Mouse (Mus musculus): ENCODE data around the gene Gnai3. TPM values are rescaled to one million over a fixed set of nuclear protein-coding genes. Genes with fewer than 3 reads are reported as not detected.

Gene Gnai3
- polyA plus RNA-seq (2014; fragmentation: Nextera tagmentation; extraction: Ambion mirVana) = 171 and 182 TPM in 2 replicates

DNA sequence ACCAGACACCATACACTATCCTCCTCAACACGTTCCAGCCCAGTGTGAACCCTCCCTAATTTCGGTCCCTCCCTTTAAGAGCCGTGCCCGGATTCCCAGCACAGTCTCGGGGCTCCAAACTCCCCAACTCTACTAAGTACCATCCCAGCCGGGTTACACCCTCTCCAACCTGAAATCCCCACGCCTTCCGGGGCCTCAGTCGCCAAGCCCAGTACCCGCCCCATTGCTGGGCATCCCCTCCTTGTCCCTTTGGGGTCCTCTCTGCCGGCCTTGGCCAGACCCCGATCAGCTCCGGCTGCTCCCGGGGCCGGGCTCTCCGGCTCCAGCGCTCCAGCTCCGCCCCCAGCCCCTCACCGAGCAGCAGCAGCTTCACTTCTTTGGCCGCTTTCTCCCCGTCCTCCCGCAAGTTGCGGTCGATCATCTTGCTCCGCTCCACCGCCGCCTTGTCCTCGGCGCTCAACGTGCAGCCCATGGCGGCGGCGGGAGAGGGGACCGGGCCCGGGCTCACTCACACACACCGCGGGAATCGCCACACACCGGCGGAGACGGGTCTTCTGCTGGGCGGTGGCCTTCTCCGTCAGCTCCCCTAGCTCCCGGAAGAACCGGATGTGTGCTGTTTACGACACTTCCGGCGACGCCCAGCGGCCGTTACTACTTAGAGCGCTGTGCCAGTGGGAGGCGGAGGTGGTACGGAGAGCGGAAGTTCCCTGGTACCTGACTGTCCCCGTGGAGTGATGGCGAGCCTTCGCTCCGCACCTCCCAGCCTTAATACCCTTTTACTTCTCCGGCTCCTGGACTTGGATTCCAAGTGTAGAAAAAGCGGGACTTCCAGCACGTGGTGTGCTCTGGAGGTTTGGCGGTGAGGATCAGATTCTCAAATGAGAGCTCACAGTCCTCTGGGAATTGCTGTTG is at the start of gene Gnai3:
Gene Gnai3, minus strand, starts transcription at position 613 of the 912 bp plus-strand sequence.
- DNase-seq (ENCODE audit: low spot score) (peak; percentile 95), ATAC-seq (replicated peaks; ENCODE audit: low FRiP score, low TSS enrichment, low read depth) (peak; percentile 94)
- under 1% methylated on average over 63 of the region's 63 CpGs for WGBS
- Histone ChIP-seq H3K27me3 (replicated peaks; ENCODE audit: control insufficient read depth, insufficient read depth, low read length) (no peaks in the 10 kb centered on the region), H3K36me3 (ENCODE audit: control insufficient read depth, insufficient read depth, low read length) (peaks cover 4% of the 10 kb centered on the region; the same call in 1 of the 2 replicates), H3K27ac (ENCODE audit: low read depth) (peak within 1 kb of the TSS; percentile 91), H3K4me2 (ENCODE audit: low read length) (peak within 1 kb of the TSS; percentile 89), H3K9ac (ENCODE audit: low read length) (peak within 1 kb of the TSS; percentile 80), H3K4me1 (replicated peaks; ENCODE audit: control insufficient read depth, insufficient read depth, low read length) (peaks cover 20% of the 10 kb centered on the region), H3K9me3 (ENCODE audit: control insufficient read depth, low read length) (no peaks in the 10 kb centered on the region), H3K4me3 (ENCODE audit: low read depth, low read length) (peak within 1 kb of the TSS; percentile 93)

DNA sequence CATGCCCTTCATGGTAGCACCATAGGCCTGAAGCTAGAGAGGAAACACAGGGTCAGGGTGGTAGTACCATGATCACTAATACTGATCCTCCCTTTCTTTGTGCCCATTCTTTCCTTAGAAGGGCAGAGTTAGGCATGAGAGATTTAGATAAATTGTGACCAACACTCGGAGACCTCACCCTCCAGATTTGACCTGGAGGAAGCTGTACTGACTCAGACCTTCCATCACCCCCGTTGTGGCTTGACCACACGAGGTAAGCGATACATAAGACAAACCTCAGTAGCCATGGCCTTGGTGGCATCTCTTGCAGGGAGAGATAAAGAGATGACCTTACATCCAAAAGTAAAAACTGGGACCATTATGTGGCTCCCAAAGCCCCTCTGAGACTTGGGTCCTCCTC is 49.3 kb upstream of the Gnai3 start:
- H3K36me3 ChIP-seq (ENCODE audit: control insufficient read depth, insufficient read depth, low read length) = peaks cover 11% of the 10 kb centered on the region
- 87% methylated on average over 4 of the region's 4 CpGs for WGBS
- no peak overlapping the region for H3K4me2 ChIP-seq (ENCODE audit: low read length)
- no peaks in the 10 kb centered on the region for H3K9me3 ChIP-seq (ENCODE audit: control insufficient read depth, low read length)
- peaks cover 14% of the 10 kb centered on the region for H3K4me1 ChIP-seq (replicated peaks; ENCODE audit: control insufficient read depth, insufficient read depth, low read length)
- H3K27me3 ChIP-seq (replicated peaks; ENCODE audit: control insufficient read depth, insufficient read depth, low read length) = no peaks in the 10 kb centered on the region
- H3K27ac ChIP-seq (ENCODE audit: low read depth) = no peak overlapping the region
- no peak overlapping the region for H3K4me3 ChIP-seq (ENCODE audit: low read depth, low read length)
- H3K9ac ChIP-seq (ENCODE audit: low read length) = no peak overlapping the region
- ATAC-seq (replicated peaks; ENCODE audit: low FRiP score, low TSS enrichment, low read depth) = no peak
- no peak for DNase-seq (ENCODE audit: low spot score)

DNA sequence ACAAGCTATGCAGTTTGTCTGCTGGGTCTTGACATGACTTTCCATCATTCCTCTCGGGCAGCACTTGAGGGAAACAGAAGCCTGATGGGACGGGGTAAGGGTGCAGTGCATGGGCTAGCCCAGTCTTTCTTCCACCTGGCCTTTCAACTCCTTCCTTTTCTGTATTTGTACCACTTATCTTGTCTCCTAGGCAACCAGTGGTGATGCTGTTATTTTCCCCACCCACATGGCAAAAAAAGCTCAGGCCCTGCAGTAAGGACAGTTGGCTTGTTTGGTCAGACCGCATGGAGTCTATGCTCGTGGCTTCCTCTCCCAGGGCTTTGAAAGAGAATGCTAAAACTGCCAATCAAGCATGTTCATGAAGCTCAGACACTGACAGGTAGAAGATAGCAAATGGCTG is 47.7 kb upstream of the Gnai3 start:
- ATAC-seq (replicated peaks; ENCODE audit: low FRiP score, low TSS enrichment, low read depth) = no peak
- H3K4me2 ChIP-seq (ENCODE audit: low read length) = no peak overlapping the region
- WGBS = 43% methylated on average over 4 of the region's 4 CpGs

DNA sequence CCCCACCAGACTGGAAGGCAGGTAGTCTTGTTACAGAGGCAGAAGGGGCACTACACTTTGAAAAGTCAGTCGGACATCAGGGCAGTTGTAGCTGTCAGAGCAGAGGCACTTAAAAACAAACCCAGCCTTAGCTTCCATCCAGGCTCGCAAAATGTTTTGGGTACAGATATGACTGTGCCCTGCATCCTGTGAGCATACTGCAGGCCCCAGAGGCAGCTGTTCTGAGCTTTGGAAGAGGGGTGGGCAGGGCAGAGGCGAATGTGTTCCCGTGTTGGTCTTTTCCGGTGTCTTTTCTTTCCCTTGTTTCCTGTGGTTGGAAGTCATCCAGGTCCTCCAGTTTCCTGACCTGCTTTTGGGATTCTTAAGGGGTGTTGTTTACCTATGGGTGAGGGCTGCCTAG is 44.0 kb upstream of the Gnai3 start:
- Histone ChIP-seq H3K4me3 (ENCODE audit: low read depth, low read length) (no peak overlapping the region), H3K27me3 (replicated peaks; ENCODE audit: control insufficient read depth, insufficient read depth, low read length) (0 out of 2 replicates have a peak, but pooled peaks cover under 1% of the 10 kb centered on the region), H3K27ac (ENCODE audit: low read depth) (peak overlapping the region; percentile 47; the same call in 1 of the 2 replicates), H3K36me3 (ENCODE audit: control insufficient read depth, insufficient read depth, low read length) (no peaks in the 10 kb centered on the region), H3K4me1 (replicated peaks; ENCODE audit: control insufficient read depth, insufficient read depth, low read length) (peaks cover 26% of the 10 kb centered on the region), H3K9ac (ENCODE audit: low read length) (no peak overlapping the region), H3K4me2 (ENCODE audit: low read length) (peak overlapping the region; percentile 32), H3K9me3 (ENCODE audit: control insufficient read depth, low read length) (no peaks in the 10 kb centered on the region)
- ATAC-seq (replicated peaks; ENCODE audit: low FRiP score, low TSS enrichment, low read depth) = no peak
- DNase-seq (ENCODE audit: low spot score) = no peak
- 24% methylated on average over 5 of the region's 5 CpGs for WGBS

More for the DNA sequence above, 47.7 kb upstream of the Gnai3 start:
- Histone ChIP-seq H3K27me3 (replicated peaks; ENCODE audit: control insufficient read depth, insufficient read depth, low read length) (no peaks in the 10 kb centered on the region), H3K9ac (ENCODE audit: low read length) (no peak overlapping the region), H3K36me3 (ENCODE audit: control insufficient read depth, insufficient read depth, low read length) (peaks cover 8% of the 10 kb centered on the region), H3K4me3 (ENCODE audit: low read depth, low read length) (no peak overlapping the region), H3K4me1 (replicated peaks; ENCODE audit: control insufficient read depth, insufficient read depth, low read length) (peaks cover 25% of the 10 kb centered on the region), H3K27ac (ENCODE audit: low read depth) (peak overlapping the region; percentile 38; the same call in 1 of the 2 replicates), H3K9me3 (ENCODE audit: control insufficient read depth, low read length) (no peaks in the 10 kb centered on the region)
- DNase-seq (ENCODE audit: low spot score) = peak; percentile 49

DNA sequence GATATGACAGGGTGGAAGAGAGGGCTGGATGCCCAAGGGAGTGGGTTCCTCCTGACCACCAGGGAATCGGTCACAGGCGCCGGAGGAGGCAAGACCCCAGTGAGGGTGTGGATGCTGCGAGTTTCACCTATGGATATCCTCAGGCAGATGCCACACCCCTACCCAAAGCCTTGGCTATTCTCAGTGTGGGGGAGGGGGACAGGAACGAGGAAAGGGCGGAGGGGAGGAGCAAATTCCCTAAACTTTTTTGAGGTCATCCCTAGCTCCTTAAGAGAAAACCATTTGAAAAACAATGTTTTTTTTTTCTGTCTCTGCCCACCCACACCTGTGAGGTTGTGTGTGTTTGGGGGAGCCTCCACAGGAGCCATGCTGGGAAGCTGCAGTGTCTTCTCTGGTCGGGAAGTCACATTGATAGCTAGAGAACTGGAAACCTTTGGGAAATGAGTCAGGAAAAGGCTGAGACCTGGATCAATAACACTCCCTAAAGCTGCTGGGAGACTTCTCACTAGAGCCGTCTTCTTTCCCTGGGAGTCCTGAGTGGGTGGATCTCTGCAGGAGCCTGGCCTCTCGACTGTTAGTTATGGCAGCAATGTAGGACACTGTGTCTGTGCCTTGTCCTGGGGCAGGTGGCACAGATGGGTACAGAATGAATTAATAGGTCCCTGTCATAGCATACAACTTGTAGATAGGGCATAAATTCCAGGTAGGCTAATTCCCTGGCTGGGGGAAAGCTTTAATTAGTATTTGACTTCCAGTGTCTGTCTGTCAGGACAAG is 43.0 kb upstream of the Gnai3 start:
- H3K36me3 ChIP-seq (ENCODE audit: control insufficient read depth, insufficient read depth, low read length) = no peaks in the 10 kb centered on the region
- no peak overlapping the region for H3K4me3 ChIP-seq (ENCODE audit: low read depth, low read length)
- peak overlapping the region; percentile 32; the same call in 1 of the 2 replicates for H3K4me2 ChIP-seq (ENCODE audit: low read length)
- H3K27ac ChIP-seq (ENCODE audit: low read depth) = no peak overlapping the region; the same call in 1 of the 2 replicates
- WGBS = 74% methylated on average over 9 of the region's 9 CpGs
- no peaks in the 10 kb centered on the region for H3K9me3 ChIP-seq (ENCODE audit: control insufficient read depth, low read length)
- DNase-seq (ENCODE audit: low spot score) (no peak), ATAC-seq (replicated peaks; ENCODE audit: low FRiP score, low TSS enrichment, low read depth) (no peak)
- no peak overlapping the region for H3K9ac ChIP-seq (ENCODE audit: low read length)
- H3K27me3 ChIP-seq (replicated peaks; ENCODE audit: control insufficient read depth, insufficient read depth, low read length) = 0 out of 2 replicates have a peak, but pooled peaks cover 4% of the 10 kb centered on the region
- peaks cover 26% of the 10 kb centered on the region for H3K4me1 ChIP-seq (replicated peaks; ENCODE audit: control insufficient read depth, insufficient read depth, low read length)

DNA sequence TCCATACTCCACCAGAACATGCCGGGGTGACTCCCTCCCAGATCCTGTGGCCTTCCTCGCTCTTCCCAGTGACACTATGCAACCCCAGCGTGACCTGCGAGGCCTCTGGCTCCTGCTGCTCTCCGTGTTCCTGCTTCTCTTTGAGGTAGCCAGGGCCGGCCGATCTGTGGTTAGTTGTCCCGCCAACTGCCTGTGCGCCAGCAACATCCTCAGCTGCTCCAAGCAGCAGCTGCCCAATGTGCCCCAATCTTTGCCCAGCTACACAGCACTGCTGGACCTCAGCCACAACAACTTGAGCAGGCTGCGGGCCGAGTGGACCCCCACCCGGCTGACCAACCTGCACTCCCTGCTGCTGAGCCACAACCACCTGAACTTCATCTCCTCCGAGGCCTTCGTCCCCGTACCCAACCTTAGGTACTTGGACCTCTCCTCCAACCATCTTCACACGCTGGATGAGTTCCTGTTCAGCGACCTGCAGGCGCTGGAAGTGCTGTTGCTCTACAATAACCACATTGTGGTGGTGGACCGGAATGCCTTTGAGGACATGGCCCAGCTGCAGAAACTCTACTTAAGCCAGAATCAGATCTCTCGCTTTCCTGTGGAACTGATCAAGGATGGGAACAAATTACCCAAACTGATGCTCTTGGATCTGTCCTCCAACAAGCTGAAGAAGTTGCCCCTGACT is 41.3 kb upstream of the Gnai3 start:
- ATAC-seq (replicated peaks; ENCODE audit: low FRiP score, low TSS enrichment, low read depth) (no peak), DNase-seq (ENCODE audit: low spot score) (peak; percentile 56)
- peaks cover 26% of the 10 kb centered on the region for H3K4me1 ChIP-seq (replicated peaks; ENCODE audit: control insufficient read depth, insufficient read depth, low read length)

DNA sequence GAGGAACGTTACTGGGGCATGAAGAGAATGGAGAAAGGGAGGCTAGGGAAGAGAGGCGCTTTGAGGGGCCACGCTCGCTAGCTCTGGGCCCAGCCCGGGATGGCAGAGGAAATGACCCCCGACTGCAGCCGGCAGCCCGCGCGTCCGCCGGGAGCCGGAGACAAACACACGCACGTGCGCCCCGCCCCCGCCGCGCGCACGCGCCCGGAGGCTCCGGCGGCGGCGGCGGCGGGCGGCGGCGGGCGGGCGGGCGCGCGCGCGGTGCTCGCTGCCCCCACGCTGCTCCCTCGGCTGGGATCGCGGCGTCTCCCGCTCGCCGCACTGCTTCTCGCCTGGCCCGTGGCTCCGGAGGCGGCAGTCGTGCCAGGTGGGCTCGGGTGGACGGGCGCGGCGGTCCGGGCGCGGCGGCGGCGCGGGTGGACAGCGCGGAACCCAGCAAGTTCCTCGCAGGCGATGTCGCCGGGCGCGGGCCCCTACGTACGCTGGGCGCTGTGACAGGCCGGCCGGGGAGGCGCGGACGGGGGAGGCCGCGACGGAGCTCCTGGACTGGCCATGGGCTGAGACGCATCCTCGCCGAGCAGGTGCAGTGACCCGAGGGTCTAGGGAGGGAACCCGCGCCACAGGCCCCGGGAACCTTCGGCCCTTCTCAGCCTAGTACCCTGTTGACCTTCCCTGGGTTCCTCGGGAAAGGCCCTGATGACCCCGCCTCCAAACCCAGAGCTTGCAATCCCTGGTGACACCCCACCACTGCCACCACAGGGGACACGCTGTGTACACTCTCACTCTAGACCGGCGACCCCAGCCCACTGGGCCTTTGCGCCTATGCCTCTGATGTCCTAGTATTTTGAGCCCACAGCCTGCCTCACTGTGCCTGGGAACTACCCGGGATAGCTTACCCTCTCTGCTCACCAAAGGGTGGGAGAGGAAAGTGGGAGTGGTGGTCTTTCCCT is 40.4 kb upstream of the Gnai3 start, which contains the start of gene Amigo1:
Gene Amigo1, plus strand, starts transcription at position 238 of the 950 bp plus-strand sequence.
- Histone ChIP-seq H3K4me1 (replicated peaks; ENCODE audit: control insufficient read depth, insufficient read depth, low read length) (peaks cover 23% of the 10 kb centered on the region), H3K27ac (ENCODE audit: low read depth) (no peak within 1 kb of the TSS), H3K9me3 (ENCODE audit: control insufficient read depth, low read length) (no peaks in the 10 kb centered on the region), H3K4me2 (ENCODE audit: low read length) (peak within 1 kb of the TSS; percentile 63), H3K9ac (ENCODE audit: low read length) (peak within 1 kb of the TSS; percentile 58), H3K36me3 (ENCODE audit: control insufficient read depth, insufficient read depth, low read length) (no peaks in the 10 kb centered on the region), H3K4me3 (ENCODE audit: low read depth, low read length) (peak within 1 kb of the TSS; percentile 65), H3K27me3 (replicated peaks; ENCODE audit: control insufficient read depth, insufficient read depth, low read length) (0 out of 2 replicates have a peak, but pooled peaks cover 4% of the 10 kb centered on the region)
- 2% methylated on average over 66 of the region's 100 CpGs for WGBS
- DNase-seq (ENCODE audit: low spot score) (peak; percentile 69), ATAC-seq (replicated peaks; ENCODE audit: low FRiP score, low TSS enrichment, low read depth) (peak; percentile 56)

More for the DNA sequence above, 41.3 kb upstream of the Gnai3 start:
- Histone ChIP-seq H3K9me3 (ENCODE audit: control insufficient read depth, low read length) (no peaks in the 10 kb centered on the region), H3K36me3 (ENCODE audit: control insufficient read depth, insufficient read depth, low read length) (no peaks in the 10 kb centered on the region), H3K27ac (ENCODE audit: low read depth) (no peak overlapping the region), H3K4me2 (ENCODE audit: low read length) (peak overlapping the region; percentile 63), H3K27me3 (replicated peaks; ENCODE audit: control insufficient read depth, insufficient read depth, low read length) (0 out of 2 replicates have a peak, but pooled peaks cover 4% of the 10 kb centered on the region), H3K4me3 (ENCODE audit: low read depth, low read length) (peak overlapping the region; percentile 65; the same call in 1 of the 2 replicates), H3K9ac (ENCODE audit: low read length) (no peak overlapping the region)
- WGBS = 70% methylated on average over 20 of the region's 20 CpGs

All from intestine, embryonic 14.5 days (tissue).